Mouse (Mus musculus) midbrain, embryonic 12.5 days (tissue): ENCODE data around the gene Rasl11b. TPM values are rescaled to one million over a fixed set of nuclear protein-coding genes. Genes with fewer than 3 reads are reported as not detected.

Experiments used
- ATAC-seq: fragments of 200-750 bp; cut with Nextera tagmentation; 2 replicates; pipeline ENCODE4 v1.8.0; 2017; ENCODE audit warnings: low read depth, moderate TSS enrichment, moderate library complexity; ENCODE audit not compliant: low FRiP score
- H3K27ac ChIP-seq: fragments of 300-500 bp; sonication (generic); replicated peaks from 2 replicates; pipeline ENCODE4 v1.5.1; 2016; ENCODE audit warnings: mild to moderate bottlenecking
- H3K27me3 ChIP-seq: fragments of 300-500 bp; sonication (generic); 2 replicates; pipeline ENCODE4 v1.6.1; 2016; ENCODE audit warnings: mild to moderate bottlenecking
- H3K36me3 ChIP-seq: fragments of 300-500 bp; sonication (generic); 2 replicates; pipeline ENCODE4 v1.6.1; 2016
- H3K4me1 ChIP-seq: fragments of 300-500 bp; sonication (generic); 2 replicates; pipeline ENCODE4 v1.6.1; 2016
- H3K4me2 ChIP-seq: fragments of 300-500 bp; sonication (generic); replicated peaks from 2 replicates; pipeline ENCODE4 v1.6.1; 2016; ENCODE audit warnings: mild to moderate bottlenecking, moderate library complexity
- H3K4me3 ChIP-seq: fragments of 300-500 bp; sonication (generic); 2 replicates; pipeline ENCODE4 v1.5.1; 2016; ENCODE audit warnings: mild to moderate bottlenecking
- H3K9ac ChIP-seq: fragments of 300-500 bp; sonication (generic); replicated peaks from 2 replicates; pipeline ENCODE4 v1.6.1; 2016; ENCODE audit warnings: mild to moderate bottlenecking, moderate library complexity
- H3K9me3 ChIP-seq: fragments of 300-500 bp; sonication (generic); 2 replicates; pipeline ENCODE4 v1.6.1; 2016; ENCODE audit warnings: mild to moderate bottlenecking
- WGBS: fragments of 180-500 bp; shearing (Covaris S2); methylation state at CpG from one replicate; pipeline ENCODE4 v1.1.7; 2016; 5-methylcytosine and 5-hydroxymethylcytosine counted together
- polyA plus RNA-seq: library from polyadenylated mRNA; unstranded; fragments of >200 nt; fragmentation: Nextera tagmentation; extraction: Ambion mirVana; gene quantifications from 2 replicates; pipeline ENCODE4 v1.2.1, GENCODE M21; 2016

Gene Rasl11b
- polyA plus RNA-seq, 1 experiment from 2014 or later = 31.3 TPM

GRCm38 (mm10) chr5:74200481-74200880 lies 5.4 kb downstream of the Rasl11b start:
- Histone ChIP-seq H3K9me3 (no peaks in the 10 kb centered on the region), H3K4me1 (peaks cover 21% of the 10 kb centered on the region), H3K9ac (no peak overlapping the region), H3K36me3 (peaks cover 6% of the 10 kb centered on the region; the same call in 1 of the 2 replicates), H3K27ac (no peak overlapping the region), H3K27me3 (no peaks in the 10 kb centered on the region; the same call in 1 of the 2 replicates), H3K4me2 (no peak overlapping the region), H3K4me3 (no peak overlapping the region)
- no peak for ATAC-seq
- 85% methylated on average over 8 of the region's 8 CpGs for WGBS

- H3K27ac ChIP-seq = no peak overlapping the region
- H3K4me3 ChIP-seq = no peak overlapping the region
Measured at GRCm38 (mm10) chr5:74201570-74202357, 6.7 kb downstream of the Rasl11b start.

GRCm38 (mm10) chr5:74202515-74202914 lies 7.4 kb downstream of the Rasl11b start:
- no peak overlapping the region for H3K4me2 ChIP-seq
- H3K9ac ChIP-seq = no peak overlapping the region
- H3K36me3 ChIP-seq = peaks cover 6% of the 10 kb centered on the region; the same call in 1 of the 2 replicates
- H3K4me3 ChIP-seq = no peak overlapping the region
- 88% methylated on average over 4 of the region's 4 CpGs for WGBS
- H3K9me3 ChIP-seq = no peaks in the 10 kb centered on the region
- peaks cover 9% of the 10 kb centered on the region for H3K4me1 ChIP-seq
- ATAC-seq = no peak
- H3K27ac ChIP-seq = no peak overlapping the region
- H3K27me3 ChIP-seq = no peaks in the 10 kb centered on the region

More at GRCm38 (mm10) chr5:74201570-74202357, 6.7 kb downstream of the Rasl11b start:
- Histone ChIP-seq H3K36me3 (peaks cover 6% of the 10 kb centered on the region; the same call in 1 of the 2 replicates), H3K9me3 (no peaks in the 10 kb centered on the region), H3K9ac (no peak overlapping the region), H3K4me1 (peaks cover 14% of the 10 kb centered on the region), H3K27me3 (no peaks in the 10 kb centered on the region; the same call in 1 of the 2 replicates), H3K4me2 (no peak overlapping the region)
- ATAC-seq = no peak
- WGBS = 72% methylated on average over 10 of the region's 10 CpGs

GRCm38 (mm10) chr5:74204465-74204864 lies 9.4 kb downstream of the Rasl11b start:
- Histone ChIP-seq H3K9me3 (no peaks in the 10 kb centered on the region), H3K9ac (no peak overlapping the region), H3K27ac (no peak overlapping the region), H3K4me2 (no peak overlapping the region), H3K27me3 (no peaks in the 10 kb centered on the region), H3K4me1 (peaks cover 6% of the 10 kb centered on the region), H3K4me3 (no peak overlapping the region), H3K36me3 (peaks cover 5% of the 10 kb centered on the region; the same call in 1 of the 2 replicates)
- 75% methylated on average over 5 of the region's 5 CpGs for WGBS
- no peak for ATAC-seq

DNA sequence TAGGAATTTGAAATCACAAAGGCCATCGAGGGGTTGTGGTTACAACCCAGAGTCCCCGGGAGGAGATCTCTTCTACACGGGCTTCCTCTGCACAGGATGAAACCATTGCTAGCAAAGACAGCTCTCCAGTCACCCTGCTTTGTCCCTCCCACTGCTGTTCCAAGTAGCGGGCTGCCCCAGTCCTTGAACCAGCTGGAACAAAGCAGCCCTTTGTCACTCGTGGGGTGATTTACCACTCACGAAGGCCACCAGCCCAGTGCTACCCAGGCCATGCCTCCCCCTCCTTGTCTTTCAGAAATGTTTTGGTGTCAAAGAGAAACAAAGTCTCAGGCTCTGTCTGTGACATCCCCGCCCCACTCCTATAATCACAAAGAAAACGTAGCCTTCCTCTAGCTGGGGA lies 10.4 kb downstream of the Rasl11b start:
- Histone ChIP-seq H3K4me2 (no peak overlapping the region), H3K4me3 (no peak overlapping the region), H3K27me3 (no peaks in the 10 kb centered on the region), H3K27ac (no peak overlapping the region), H3K4me1 (peaks cover 9% of the 10 kb centered on the region), H3K9me3 (no peaks in the 10 kb centered on the region), H3K9ac (no peak overlapping the region), H3K36me3 (no peaks in the 10 kb centered on the region)
- WGBS = 42% methylated on average over 8 of the region's 8 CpGs
- ATAC-seq = no peak

- WGBS = 90% methylated on average over 7 of the region's 7 CpGs
- H3K9me3 ChIP-seq = no peaks in the 10 kb centered on the region
- no peak overlapping the region for H3K4me3 ChIP-seq
- no peaks in the 10 kb centered on the region for H3K36me3 ChIP-seq
- peaks cover 11% of the 10 kb centered on the region for H3K4me1 ChIP-seq
- H3K9ac ChIP-seq = no peak overlapping the region
- no peak overlapping the region for H3K4me2 ChIP-seq
- no peaks in the 10 kb centered on the region for H3K27me3 ChIP-seq
- no peak for ATAC-seq
- no peak overlapping the region for H3K27ac ChIP-seq
Measured at GRCm38 (mm10) chr5:74206038-74206437, 11.0 kb downstream of the Rasl11b start.

DNA sequence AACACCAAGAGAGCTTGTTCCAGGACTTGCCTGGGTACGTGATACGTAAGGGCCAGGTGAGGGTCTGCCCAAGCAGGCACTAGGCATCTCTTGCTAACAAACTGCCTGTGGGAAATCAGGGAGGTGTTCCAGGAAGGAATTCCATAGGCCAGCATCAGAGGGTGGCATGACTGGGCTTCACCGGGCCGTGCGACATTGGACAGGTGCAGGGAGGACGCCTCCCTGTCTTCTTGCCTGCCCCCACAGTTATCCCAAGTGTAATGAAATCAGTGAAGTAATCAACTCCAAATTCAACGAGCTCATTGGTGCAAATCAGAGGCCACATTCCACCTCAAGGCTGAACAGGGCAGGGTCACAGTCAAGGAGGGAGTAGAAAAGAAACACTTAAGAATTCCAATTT lies 11.6 kb downstream of the Rasl11b start:
- no peak overlapping the region for H3K4me2 ChIP-seq
- H3K27me3 ChIP-seq = no peaks in the 10 kb centered on the region
- no peaks in the 10 kb centered on the region for H3K9me3 ChIP-seq
- ATAC-seq = no peak
- no peak overlapping the region for H3K4me3 ChIP-seq
- no peak overlapping the region for H3K27ac ChIP-seq
- no peaks in the 10 kb centered on the region for H3K36me3 ChIP-seq
- no peak overlapping the region for H3K9ac ChIP-seq
- 88% methylated on average over 7 of the region's 7 CpGs for WGBS
- H3K4me1 ChIP-seq = peaks cover 11% of the 10 kb centered on the region

- no peaks in the 10 kb centered on the region for H3K9me3 ChIP-seq
- peaks cover 11% of the 10 kb centered on the region for H3K4me1 ChIP-seq
- 82% methylated on average over 3 of the region's 3 CpGs for WGBS
- H3K9ac ChIP-seq = no peak overlapping the region
- ATAC-seq = no peak
- no peak overlapping the region for H3K4me3 ChIP-seq
- no peak overlapping the region for H3K4me2 ChIP-seq
- no peak overlapping the region for H3K27ac ChIP-seq
- no peaks in the 10 kb centered on the region for H3K27me3 ChIP-seq
- H3K36me3 ChIP-seq = no peaks in the 10 kb centered on the region
Measured at GRCm38 (mm10) chr5:74207209-74207608, 12.1 kb downstream of the Rasl11b start.

DNA sequence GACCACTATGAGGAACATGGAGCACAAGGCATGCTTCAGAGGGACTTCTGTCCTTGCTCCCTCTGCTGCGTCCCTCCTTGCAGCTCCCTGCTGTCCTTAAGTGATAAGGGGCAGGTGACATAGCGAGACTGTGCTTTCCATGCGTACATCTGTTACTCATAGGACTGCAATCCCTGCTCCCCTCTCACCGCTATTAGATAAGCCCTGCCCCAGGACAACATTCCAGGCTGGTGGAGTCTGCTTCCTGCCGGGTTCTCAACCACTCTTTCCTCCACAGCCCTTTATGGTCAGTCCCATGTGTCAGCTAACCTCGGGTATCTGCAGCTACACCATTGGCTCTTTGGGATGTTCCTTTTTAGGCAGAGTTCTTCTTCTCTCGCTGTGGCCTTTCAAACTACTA lies 13.4 kb downstream of the Rasl11b start:
- Histone ChIP-seq H3K27ac (no peak overlapping the region), H3K9me3 (no peaks in the 10 kb centered on the region), H3K4me1 (peaks cover 11% of the 10 kb centered on the region), H3K27me3 (no peaks in the 10 kb centered on the region), H3K4me2 (no peak overlapping the region), H3K4me3 (no peak overlapping the region), H3K36me3 (no peaks in the 10 kb centered on the region), H3K9ac (no peak overlapping the region)
- 73% methylated on average over 7 of the region's 7 CpGs for WGBS
- ATAC-seq = no peak

GRCm38 (mm10) chr5:74209640-74210039 lies 14.6 kb downstream of the Rasl11b start:
- Histone ChIP-seq H3K9me3 (no peaks in the 10 kb centered on the region), H3K4me3 (no peak overlapping the region), H3K36me3 (no peaks in the 10 kb centered on the region), H3K4me1 (peaks cover 16% of the 10 kb centered on the region), H3K4me2 (no peak overlapping the region), H3K9ac (no peak overlapping the region), H3K27me3 (no peaks in the 10 kb centered on the region), H3K27ac (no peak overlapping the region)
- no peak for ATAC-seq
- 90% methylated on average over 4 of the region's 4 CpGs for WGBS

DNA sequence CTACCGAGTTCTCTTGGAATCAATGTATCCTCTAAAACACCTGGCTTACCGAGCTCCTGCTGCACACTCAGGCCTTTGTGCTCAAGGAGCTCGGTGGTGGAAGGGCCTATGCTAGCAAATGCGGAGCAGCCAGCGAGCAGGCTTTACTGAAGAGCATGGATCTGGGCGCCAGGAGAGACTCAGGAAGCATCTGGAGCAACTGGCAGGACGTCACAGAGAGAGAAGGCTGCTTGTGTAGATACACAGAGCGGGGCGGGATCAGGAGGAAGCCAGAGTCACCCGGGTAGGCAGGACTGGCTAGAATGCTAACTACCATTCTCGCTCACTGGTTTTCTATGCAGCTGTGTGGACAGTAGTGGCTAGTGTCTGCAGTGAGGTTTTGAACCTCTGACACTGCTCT lies 16.3 kb downstream of the Rasl11b start:
- no peak overlapping the region for H3K4me2 ChIP-seq
- H3K27me3 ChIP-seq = no peaks in the 10 kb centered on the region
- H3K27ac ChIP-seq = no peak overlapping the region
- 80% methylated on average over 11 of the region's 11 CpGs for WGBS
- ATAC-seq = no peak
- H3K9ac ChIP-seq = no peak overlapping the region
- H3K36me3 ChIP-seq = no peaks in the 10 kb centered on the region
- H3K4me1 ChIP-seq = peaks cover 19% of the 10 kb centered on the region
- no peak overlapping the region for H3K4me3 ChIP-seq
- H3K9me3 ChIP-seq = no peaks in the 10 kb centered on the region

GRCm38 (mm10) chr5:74214501-74215110 lies 19.5 kb downstream of the Rasl11b start:
- Histone ChIP-seq H3K4me1 (peaks cover 26% of the 10 kb centered on the region), H3K36me3 (no peaks in the 10 kb centered on the region), H3K4me2 (peak overlapping the region; percentile 39), H3K4me3 (0 out of 2 replicates have a peak overlapping the region, but pooled peaks have one; percentile 0), H3K9ac (no peak overlapping the region), H3K27me3 (no peaks in the 10 kb centered on the region), H3K27ac (peak overlapping the region; percentile 72), H3K9me3 (no peaks in the 10 kb centered on the region)
- 5% methylated on average over 6 of the region's 7 CpGs for WGBS
- peak; percentile 53 for ATAC-seq
